38 mouse cellular contexts compared by ENCODE assay signal in the genomic region with DNA sequence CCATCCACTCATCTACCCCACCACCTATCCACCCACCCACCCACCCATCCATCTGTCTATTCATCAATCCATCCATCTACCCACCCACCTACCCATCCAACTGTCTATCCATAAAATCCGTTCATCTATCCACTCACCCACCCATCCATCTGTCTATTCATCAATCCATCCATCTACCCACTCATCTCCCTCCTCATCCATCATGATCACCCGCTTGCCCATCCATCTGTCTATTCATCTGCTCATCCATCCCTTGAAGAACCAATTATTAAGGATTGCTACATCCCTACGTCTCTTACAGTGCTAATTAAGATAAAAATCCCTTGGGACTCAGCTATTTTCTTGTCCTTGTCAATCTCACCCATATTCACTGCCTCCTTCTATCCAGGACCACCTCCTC. TPM values are rescaled to one million over a fixed set of nuclear protein-coding genes. Genes with fewer than 3 reads are reported as not detected.
"Had no signal": no experiment of that assay in that cellular context is flagged by ENCODE, and none has a peak within 500 bp of the region (broad histone marks: within the 10 kb centered on the region; RNA-seq: fewer than 3 reads in every experiment).

No protein-coding gene starts in this region.

- DNase-seq: left cerebral cortex, postnatal 4 days; liver; liver, embryonic 13.5 days; liver, postnatal 0 days; lung, adult 18-20 months; lung, adult 2 months; lung, embryonic 14.5 days; lung, postnatal 10 days; lung, postnatal 14 days; lung, postnatal 36 days; lung, postnatal 4 days; midbrain, embryonic 14.5 days had no signal

- H3K4me3 ChIP-seq: limb, embryonic 10.5 days; limb, embryonic 12.5 days; limb, embryonic 13.5 days; limb, embryonic 15.5 days; liver, embryonic 12.5 days; liver, embryonic 13.5 days; liver, embryonic 15.5 days; lung, embryonic 15.5 days; megakaryocyte, embryonic 14.5 days; midbrain, embryonic 10.5 days; midbrain, embryonic 12.5 days; midbrain, embryonic 13.5 days; midbrain, embryonic 15.5 days; myocyte; neural tube, embryonic 12.5 days had no signal

- H3K27ac ChIP-seq: limb, embryonic 10.5 days; limb, embryonic 12.5 days; limb, embryonic 13.5 days; limb, embryonic 15.5 days; liver, embryonic 12.5 days; liver, embryonic 13.5 days; liver, embryonic 14.5 days; liver, embryonic 15.5 days; lung, embryonic 15.5 days; macrophage; midbrain, embryonic 10.5 days; midbrain, embryonic 12.5 days; midbrain, embryonic 13.5 days; midbrain, embryonic 15.5 days; neural tube, embryonic 12.5 days had no signal

RNA-seq across cellular contexts. Expression of a gene that starts 29.5 kb away (rescaled TPM):
- total RNA-seq: left cerebral cortex, postnatal 10 days; left cerebral cortex, postnatal 14 days; left cerebral cortex, postnatal 25 days; left cerebral cortex, postnatal 36 days; left cerebral cortex, postnatal 4 days; liver, adult 2 months; megakaryocyte progenitor cell, adult 5-6 weeks; megakaryocyte, adult 5-6 weeks; megakaryocyte-erythroid progenitor cell, adult 5-6 weeks; midbrain, postnatal 0 days; monocyte, adult 5-6 weeks had no signal
